Mouse (Mus musculus) stomach, postnatal 0 days (tissue): ENCODE results near the gene Olfr193. TPM values are rescaled to one million over a fixed set of nuclear protein-coding genes. Genes with fewer than 3 reads are reported as not detected.
"Not testable (repeated sequence)": the region's sequence is repeated elsewhere in the genome, so short reads cannot be mapped to it uniquely, and the experiment has no call there.

Experiments used
- ATAC-seq: fragments of 200-750 bp; cut with Nextera tagmentation; 2 replicates; pipeline ENCODE4 v1.8.0; 2017; ENCODE audit not compliant: low FRiP score, low TSS enrichment
- DNase-seq: peaks from one replicate; pipeline ENCODE4 v3.0.0-alpha.2; 2016; ENCODE audit warnings: low spot score
- H3K27ac ChIP-seq: fragments of 300-500 bp; sonication (generic); replicated peaks from 2 replicates; pipeline ENCODE4 v1.5.1; 2014; ENCODE audit warnings: mild to moderate bottlenecking, control low read depth
- H3K27me3 ChIP-seq: fragments of 300-500 bp; sonication (generic); 2 replicates; pipeline ENCODE4 v1.6.1; 2014; ENCODE audit warnings: low read length; ENCODE audit not compliant: control insufficient read depth, insufficient read depth
- H3K36me3 ChIP-seq: fragments of 300-500 bp; sonication (generic); 2 replicates; pipeline ENCODE4 v1.6.1; 2014; ENCODE audit warnings: low read length, mixed read lengths; ENCODE audit not compliant: control insufficient read depth, insufficient read depth
- H3K4me1 ChIP-seq: fragments of 300-500 bp; sonication (generic); replicated peaks from 2 replicates; pipeline ENCODE4 v1.6.1; 2014; ENCODE audit warnings: antibody characterized with exemption; ENCODE audit not compliant: control insufficient read depth, insufficient read depth
- H3K4me2 ChIP-seq: fragments of 300-500 bp; sonication (generic); replicated peaks from 2 replicates; pipeline ENCODE4 v1.6.1; 2014; ENCODE audit warnings: low read depth, mild to moderate bottlenecking, control low read depth, moderate library complexity
- H3K4me3 ChIP-seq: fragments of 300-500 bp; sonication (generic); 2 replicates; pipeline ENCODE4 v1.5.1; 2014; ENCODE audit warnings: low read depth, low read length, control low read depth
- H3K9ac ChIP-seq: fragments of 300-500 bp; sonication (generic); 2 replicates; pipeline ENCODE4 v1.6.1; 2014; ENCODE audit warnings: mild to moderate bottlenecking, low read length, control low read depth, mixed read lengths
- H3K9me3 ChIP-seq: fragments of 300-500 bp; sonication (generic); 2 replicates; pipeline ENCODE4 v1.6.1; 2016; ENCODE audit warnings: low read length; ENCODE audit not compliant: control insufficient read depth
- CTCF ChIP-seq: IDR thresholded peaks from 2 replicates; pipeline ENCODE4 v1.5.1; 2016; ENCODE audit warnings: antibody characterized with exemption, low read depth, mild to moderate bottlenecking, moderate library complexity
- EP300 ChIP-seq: optimal IDR thresholded peaks from 2 replicates; pipeline ENCODE3; 2016; ENCODE audit warnings: antibody characterized with exemption
- WGBS: fragments of 180-500 bp; shearing (Covaris S2); extraction: QIAGEN DNeasy Blood & Tissue Kit; methylation state at CpG from one replicate; pipeline ENCODE4 v1.1.7; 2014; 5-methylcytosine and 5-hydroxymethylcytosine counted together
- polyA plus RNA-seq: library from polyadenylated mRNA; unstranded; fragments of >200 nt; fragmentation: Nextera tagmentation; extraction: Ambion mirVana; gene quantifications from 2 replicates; pipeline ENCODE4 v1.2.1, GENCODE M21; 2015

The Olfr193 gene
- polyA plus RNA-seq, 1 experiment from 2014 or later: not detected

DNA sequence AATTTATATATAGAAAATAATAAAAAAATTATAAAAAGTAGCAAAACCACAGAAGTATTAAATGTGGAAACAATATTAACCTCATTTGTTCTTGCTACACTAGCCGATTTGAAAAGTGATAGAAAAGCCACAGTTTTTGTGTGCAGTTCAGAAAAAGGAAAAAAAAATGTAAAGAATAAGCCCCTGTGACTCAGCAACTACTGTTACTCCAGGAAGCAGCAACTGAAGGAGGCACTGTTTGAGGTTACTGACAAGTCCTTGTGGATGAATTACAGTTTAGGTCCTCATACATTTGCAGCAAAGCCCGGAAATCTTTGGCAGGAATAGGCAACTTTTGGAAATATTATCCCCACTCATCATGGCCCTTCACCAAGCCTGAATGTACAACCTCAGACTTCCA lies 6.4 kb downstream of the Olfr193 start:
- Histone ChIP-seq H3K9ac (no peak overlapping the region), H3K4me3 (no peak overlapping the region), H3K4me2 (no peak overlapping the region), H3K27ac (no peak overlapping the region), H3K9me3 (no peaks in the 10 kb centered on the region), H3K27me3 (no peaks in the 10 kb centered on the region), H3K36me3 (no peaks in the 10 kb centered on the region), H3K4me1 (no peaks in the 10 kb centered on the region)
- DNase-seq: no peak
- no peak for TF ChIP-seq CTCF
- no peak for TF ChIP-seq EP300
- ATAC-seq: no peak
- 70% methylated on average over 2 of the region's 2 CpGs for WGBS

DNA sequence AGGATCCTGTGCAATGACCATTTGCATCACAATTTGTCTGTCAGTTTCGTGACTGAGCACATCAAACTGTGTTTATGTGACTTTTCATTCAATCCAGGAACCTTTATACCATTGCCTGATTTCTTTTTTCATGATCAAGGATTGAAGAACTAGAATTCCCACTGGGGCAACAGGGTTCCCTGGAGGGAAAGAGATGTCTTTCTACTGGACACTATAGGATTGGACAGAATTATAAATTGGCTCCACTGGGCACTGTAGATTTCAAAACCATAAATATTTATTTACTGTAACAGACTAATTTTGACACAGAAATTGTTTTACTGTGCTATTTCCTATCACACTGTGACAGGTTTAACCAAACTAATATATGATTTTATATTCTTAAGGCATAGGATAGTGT lies 22.0 kb downstream of the Olfr193 start, which contains the start of gene Olfr191:
Gene Olfr191 (minus strand): TSS at position 101 of the 400 bp plus-strand sequence.
- H3K27me3 ChIP-seq, H3K9ac ChIP-seq, H3K9me3 ChIP-seq, H3K36me3 ChIP-seq, ATAC-seq, DNase-seq, H3K4me2 ChIP-seq, H3K4me1 ChIP-seq, H3K27ac ChIP-seq, H3K4me3 ChIP-seq: not testable (repeated sequence)
- 49% methylated on average over 1 of the region's 1 CpGs for WGBS

DNA sequence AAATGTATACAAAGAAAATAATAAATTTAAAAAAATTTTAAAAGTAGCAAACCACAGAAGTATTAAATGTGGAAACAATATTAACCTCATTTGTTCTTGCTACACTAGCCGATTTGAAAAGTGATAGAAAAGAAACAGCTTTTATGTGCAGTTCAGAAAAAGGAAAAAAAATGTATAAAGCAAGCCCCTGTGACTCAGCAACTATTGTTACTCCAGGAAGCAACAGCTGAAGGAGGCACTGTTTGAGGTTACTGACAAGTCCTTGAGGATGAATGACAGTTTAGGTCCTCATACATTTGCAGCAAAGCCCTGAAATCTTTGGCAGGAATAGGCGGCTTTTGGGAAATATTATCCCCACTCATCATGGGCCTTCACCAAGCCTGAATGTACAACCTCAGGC lies 30.6 kb downstream of the Olfr193 start:
- not testable (repeated sequence) for H3K4me3 ChIP-seq, H3K9me3 ChIP-seq, DNase-seq, ATAC-seq, H3K4me2 ChIP-seq, H3K36me3 ChIP-seq, H3K27ac ChIP-seq, H3K4me1 ChIP-seq, H3K27me3 ChIP-seq, H3K9ac ChIP-seq
- WGBS: 79% methylated on average over 2 of the region's 2 CpGs

DNA sequence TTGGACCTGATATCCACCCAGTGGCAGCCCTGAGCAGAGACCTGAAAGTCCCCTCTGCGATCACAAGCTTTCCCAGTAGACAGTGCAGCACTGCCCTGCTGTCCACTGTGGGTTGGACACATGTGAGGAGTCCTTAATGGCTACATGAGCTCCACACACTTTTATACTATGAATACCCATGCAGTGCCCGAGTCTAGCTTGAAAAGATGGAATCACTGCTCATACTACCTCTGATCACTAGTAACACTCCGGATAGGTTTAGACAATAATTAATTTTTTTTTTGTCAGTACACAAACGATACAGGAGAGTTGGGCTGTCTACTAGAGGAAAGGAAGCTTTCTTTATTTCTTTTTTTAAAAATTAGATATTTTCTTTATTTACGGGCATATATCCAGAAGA lies 33.8 kb downstream of the Olfr193 start, which contains the start of gene Olfr190:
Gene Olfr190 (minus strand): TSS at position 101 of the 400 bp plus-strand sequence.
- Histone ChIP-seq H3K4me1 (no peaks in the 10 kb centered on the region), H3K4me2 (no peak within 1 kb of the TSS), H3K9ac (no peak within 1 kb of the TSS), H3K27ac (no peak within 1 kb of the TSS), H3K9me3 (no peaks in the 10 kb centered on the region), H3K4me3 (no peak within 1 kb of the TSS), H3K36me3 (no peaks in the 10 kb centered on the region), H3K27me3 (no peaks in the 10 kb centered on the region)
- ATAC-seq (no peak), DNase-seq (no peak)
- TF ChIP-seq CTCF (no peak), EP300 (no peak)
- 79% methylated on average over 5 of the region's 5 CpGs for WGBS

DNA sequence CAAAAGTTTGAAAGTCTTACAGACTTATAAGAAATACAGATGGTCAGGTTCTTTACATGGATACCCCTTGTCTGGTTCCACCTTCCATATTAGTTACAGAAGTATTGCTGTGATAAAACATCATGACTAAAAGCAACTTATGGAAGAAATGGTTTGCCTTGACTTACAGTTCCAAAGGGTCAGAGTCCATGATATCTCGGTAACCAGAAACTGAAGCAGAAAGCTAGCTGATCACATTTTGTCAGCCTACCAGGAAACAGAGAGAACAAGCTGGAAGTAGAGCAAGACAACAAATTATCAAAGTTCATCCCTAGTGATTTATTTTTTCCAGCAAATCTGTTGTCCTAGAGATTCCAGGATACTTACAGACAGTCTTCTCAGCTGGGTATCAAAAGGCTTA lies 38.2 kb downstream of the Olfr193 start:
- no peak for TF ChIP-seq EP300
- TF ChIP-seq CTCF: no peak
- H3K9me3 ChIP-seq: no peaks in the 10 kb centered on the region
- H3K36me3 ChIP-seq: no peaks in the 10 kb centered on the region
- no peak for ATAC-seq
- H3K27ac ChIP-seq: no peak overlapping the region
- no peaks in the 10 kb centered on the region for H3K4me1 ChIP-seq
- WGBS: 85% methylated on average over 1 of the region's 1 CpGs
- no peak overlapping the region for H3K4me3 ChIP-seq
- no peak for DNase-seq
- no peak overlapping the region for H3K4me2 ChIP-seq
- H3K27me3 ChIP-seq: no peaks in the 10 kb centered on the region
- no peak overlapping the region for H3K9ac ChIP-seq

DNA sequence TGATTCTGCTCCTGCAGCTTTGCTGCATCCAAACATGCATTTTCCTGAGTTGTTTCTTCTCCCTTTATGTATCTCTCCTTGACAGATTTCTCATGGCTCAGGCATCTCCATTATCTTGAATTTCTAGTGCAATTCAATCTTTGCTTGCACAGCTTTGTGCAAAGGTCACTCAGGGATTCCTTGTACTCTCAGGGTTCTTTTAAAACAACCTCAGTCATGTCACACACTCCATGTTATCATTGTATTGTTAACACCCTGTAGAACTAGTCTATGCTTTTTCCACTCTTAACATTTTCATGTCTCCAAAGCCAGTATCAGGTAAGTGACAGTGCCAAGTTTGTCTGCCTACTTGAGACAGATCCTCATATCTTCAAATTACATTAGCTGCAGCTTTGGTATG lies 39.9 kb downstream of the Olfr193 start:
- H3K27ac ChIP-seq: no peak overlapping the region
- H3K9me3 ChIP-seq: no peaks in the 10 kb centered on the region
- no peak overlapping the region for H3K4me2 ChIP-seq
- no peak for TF ChIP-seq CTCF
- no peak for TF ChIP-seq EP300
- DNase-seq: no peak
- H3K9ac ChIP-seq: no peak overlapping the region
- no peaks in the 10 kb centered on the region for H3K36me3 ChIP-seq
- ATAC-seq: no peak
- H3K27me3 ChIP-seq: no peaks in the 10 kb centered on the region
- no peak overlapping the region for H3K4me3 ChIP-seq
- no peaks in the 10 kb centered on the region for H3K4me1 ChIP-seq

DNA sequence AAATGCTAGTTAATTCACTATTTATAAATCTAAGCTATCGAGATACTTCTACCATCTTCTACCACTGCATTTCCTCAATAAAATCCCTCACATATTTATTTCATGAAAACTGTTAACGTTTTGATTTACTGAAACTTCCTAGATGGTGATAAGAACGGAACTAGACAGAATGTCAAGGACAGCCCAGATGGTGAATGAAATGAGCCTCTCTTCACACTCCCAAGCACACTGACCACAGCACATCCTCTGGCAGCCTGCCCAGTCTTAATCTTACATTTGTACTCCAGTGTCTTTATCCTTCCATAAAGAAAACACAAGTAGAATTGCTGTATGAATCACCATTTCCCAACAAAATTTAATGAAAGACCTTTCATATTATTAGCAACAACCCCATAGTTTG lies 49.3 kb downstream of the Olfr193 start:
- not testable (repeated sequence) for H3K27me3 ChIP-seq, H3K9me3 ChIP-seq, H3K4me1 ChIP-seq, H3K4me2 ChIP-seq, H3K9ac ChIP-seq, DNase-seq, H3K36me3 ChIP-seq, H3K27ac ChIP-seq, H3K4me3 ChIP-seq, ATAC-seq
- WGBS: 45% methylated on average over 3 of the region's 3 CpGs

Other genes with a start within 250 kb of the Olfr193 start
- gene Olfr177, start 237.1 kb downstream of the Olfr193 start, polyA plus RNA-seq: not detected in 2 replicates
- gene Olfr178, start 219.8 kb downstream of the Olfr193 start, polyA plus RNA-seq: not detected in 2 replicates
- not detected in 2 replicates for gene Olfr181, start 183.1 kb downstream of the Olfr193 start, polyA plus RNA-seq
- gene Olfr180, start 182.5 kb downstream of the Olfr193 start, polyA plus RNA-seq: not detected in 2 replicates
- not detected in 2 replicates for gene Olfr183, start 116.5 kb downstream of the Olfr193 start, polyA plus RNA-seq
- not detected in 2 replicates for gene Olfr186, start 81.6 kb downstream of the Olfr193 start, polyA plus RNA-seq
- gene Olfr187, start 72.1 kb downstream of the Olfr193 start, polyA plus RNA-seq: not detected in 2 replicates
- not detected in 2 replicates for gene Olfr190, start 33.9 kb downstream of the Olfr193 start, polyA plus RNA-seq
- not detected in 2 replicates for gene Olfr191, start 22.1 kb downstream of the Olfr193 start, polyA plus RNA-seq
- not detected in 2 replicates for gene Olfr194, start 9.2 kb upstream of the Olfr193 start, polyA plus RNA-seq
- gene Olfr195, start 35.2 kb upstream of the Olfr193 start, polyA plus RNA-seq: not detected in 2 replicates
- gene Olfr196, start 58.6 kb upstream of the Olfr193 start, polyA plus RNA-seq: not detected in 2 replicates
- gene Olfr198, start 91.7 kb upstream of the Olfr193 start, polyA plus RNA-seq: not detected in 2 replicates
- gene Olfr199, start 107.9 kb upstream of the Olfr193 start, polyA plus RNA-seq: not detected in 2 replicates
- gene Olfr201, start 160.8 kb upstream of the Olfr193 start, polyA plus RNA-seq: not detected in 2 replicates
- gene Olfr202, start 174.9 kb upstream of the Olfr193 start, polyA plus RNA-seq: not detected in 2 replicates
- not detected in 2 replicates for gene Olfr203, start 187.0 kb upstream of the Olfr193 start, polyA plus RNA-seq
- gene Olfr204, start 206.4 kb upstream of the Olfr193 start, polyA plus RNA-seq: not detected in 2 replicates
- not detected in 2 replicates for gene Olfr205, start 219.3 kb upstream of the Olfr193 start, polyA plus RNA-seq
- gene Olfr206, start 237.4 kb upstream of the Olfr193 start, polyA plus RNA-seq: not detected in 2 replicates